Mouse (Mus musculus): Measurements from ENCODE around the gene 4930519P11Rik. TPM values are rescaled to one million over a fixed set of nuclear protein-coding genes. Genes with fewer than 3 reads are reported as not detected.

4930519P11Rik gene
- total and polyA plus RNA-seq, 3 experiments: 0.22 TPM; not detected in 2

- TF ChIP-seq UBTF (IDR thresholded peaks at IDR 0.05; ENCODE audit: borderline replicate concordance, insufficient read depth, low read depth, low read length): no peak
- no peak for TF ChIP-seq POLR2AphosphoS5 (IDR thresholded peaks at IDR 0.05; ENCODE audit: borderline replicate concordance, low read depth, low read length)
- no peak for TF ChIP-seq CHD1 (IDR thresholded peaks at IDR 0.05; ENCODE audit: low read depth, low read length)
- peak in 1 of 2 experiments; percentile 63; a peak in 2 of 4 replicates for TF ChIP-seq POLR2A (IDR thresholded peaks at IDR 0.05; ENCODE audit: control insufficient read depth in 1 of 2, insufficient read depth in 1 of 2, low read depth in 1 of 2, low read length in 2 of 2, poor library complexity in 1 of 2)
- TF ChIP-seq ZNF384 (IDR thresholded peaks at IDR 0.05; ENCODE audit: low read depth, low read length): no peak
- no peak for TF ChIP-seq BHLHE40 (IDR thresholded peaks at IDR 0.05; ENCODE audit: borderline replicate concordance, low read depth, low read length)
- TF ChIP-seq MAZ (IDR thresholded peaks at IDR 0.05; ENCODE audit: low read depth, low read length): no peak; the same call in 1 of the 2 replicates
- 0 out of 2 replicates have a peak, but pooled peaks have one; percentile 14 for TF ChIP-seq NRF1 (IDR thresholded peaks at IDR 0.05; ENCODE audit: insufficient read depth, low read depth, low read length, poor library complexity, severe bottlenecking)
- no peak; the same call in 1 of the 2 replicates for TF ChIP-seq POLR2AphosphoS2 (IDR thresholded peaks at IDR 0.05; ENCODE audit: low read length)
- TF ChIP-seq TCF12 (IDR thresholded peaks at IDR 0.05; ENCODE audit: low read depth, low read length): no peak; the same call in 1 of the 2 replicates
- TF ChIP-seq MAFK (IDR thresholded peaks at IDR 0.05; ENCODE audit: borderline replicate concordance, low read depth, low read length): peak; percentile 45; the same call in 1 of the 2 replicates
- TF ChIP-seq USF2 (IDR thresholded peaks at IDR 0.05; ENCODE audit: borderline replicate concordance in 1 of 2, insufficient read depth in 1 of 2, low read depth in 1 of 2, low read length in 2 of 2): no peak
- TF ChIP-seq E2F4 (IDR thresholded peaks at IDR 0.05; ENCODE audit: borderline replicate concordance, low read depth, low read length): no peak
- TF ChIP-seq TBP (IDR thresholded peaks at IDR 0.05; ENCODE audit: low read depth, low read length): peak; percentile 79
Measured at GRCm38 (mm10) chr2:154603638-154604153, 9.5 kb downstream of the 4930519P11Rik start, which contains the start of gene Pxmp4 (continued).

- 0 out of 2 replicates have a peak, but pooled peaks have one; percentile 6 for TF ChIP-seq TCF12 (IDR thresholded peaks at IDR 0.05; ENCODE audit: low read depth, low read length)
- peak; percentile 42; the same call in 1 of the 2 replicates for TF ChIP-seq ELF1 (IDR thresholded peaks at IDR 0.05; ENCODE audit: low read depth, low read length)
- no peak for TF ChIP-seq RCOR1 (IDR thresholded peaks at IDR 0.05; ENCODE audit: low read depth, low read length)
- Histone ChIP-seq H3K27me3 (ENCODE audit: control insufficient read depth in 1 of 2, insufficient read depth in 2 of 2, low read length in 2 of 2) (no peaks in the 10 kb centered on the region), H3K4me1 (ENCODE audit: control insufficient read depth in 1 of 2, insufficient read depth in 2 of 2, low read length in 2 of 2) (peaks cover 2 to 3% of the 10 kb centered on the region in 2 experiments; a peak in 2 of 4 replicates), H3K27ac (ENCODE audit: control insufficient read depth, low read depth, low read length) (no peak overlapping the region), H3K36me3 (ENCODE audit: control insufficient read depth in 1 of 2, insufficient read depth in 2 of 2, low read length in 2 of 2) (peaks cover 0 to 3% of the 10 kb centered on the region in 2 experiments; a peak in 1 of 4 replicates), H3K79me2 (ENCODE audit: control insufficient read depth, insufficient read depth, low read length, poor library complexity) (peaks cover 1% of the 10 kb centered on the region; the same call in 1 of the 2 replicates), H3K9ac (ENCODE audit: control insufficient read depth, low read depth, low read length, poor library complexity, severe bottlenecking) (peak overlapping the region; percentile 82), H3K9me3 (replicated peaks; ENCODE audit: insufficient read depth, low read length) (no peaks in the 10 kb centered on the region), H3K4me3 (ENCODE audit: control insufficient read depth in 1 of 2, insufficient read depth in 1 of 2, low read depth in 2 of 2, low read length in 2 of 2) (peak overlapping the region; percentile 90 to 91)
- DNase-seq (ENCODE audit: low read depth, low spot score): no peak
Measured at GRCm38 (mm10) chr2:154603007-154603637, 10.1 kb downstream of the 4930519P11Rik start.

Data from MEL (cell line).